Mouse (Mus musculus) megakaryocyte-erythroid progenitor cell, adult 5 weeks (primary cell): Measurements from ENCODE around the gene Yaf2. TPM values are rescaled to one million over a fixed set of nuclear protein-coding genes. Genes with fewer than 3 reads are reported as not detected.

Experiments
- polyA plus RNA-seq: library from polyadenylated mRNA; stranded (reverse); fragments of >175 nt; gene quantifications from 2 replicates; pipeline ENCODE4 v1.2.3, GENCODE M21; 2012

Gene Yaf2
- 36.0 and 36.2 TPM in 2 replicates for polyA plus RNA-seq

GRCm38 (mm10) chr15:93336925-93337761 is at the start of gene Yaf2:
Yaf2 (minus strand) TSS chr15:93336935.

GRCm38 (mm10) chr15:93274679-93275583 is 61.8 kb downstream of the Yaf2 start, which contains the start of gene Gxylt1:
Gxylt1 (minus strand) TSS chr15:93275179.

Other genes with a start within 250 kb of the Yaf2 start
- 4.8 and 5.1 TPM in 2 replicates for gene Gxylt1, start 61.8 kb downstream of the Yaf2 start, polyA plus RNA-seq
- 106 and 115 TPM in 2 replicates for gene Zcrb1, start 61.4 kb upstream of the Yaf2 start, polyA plus RNA-seq
- 8.7 and 10.0 TPM in 2 replicates for gene Pphln1, start 61.4 kb upstream of the Yaf2 start, polyA plus RNA-seq